Mouse (Mus musculus) skeletal muscle tissue, adult 2 months (tissue): ENCODE results near the gene Wwc2.
A peak's percentile ranks its signal among the peaks of the same experiment; 100 is the strongest.

ENCODE experiments used
- DNase-seq: peaks from one replicate; pipeline ENCODE4 v3.0.0-alpha.2; 2012; ENCODE audit warnings: low read depth, low spot score

The Wwc2 gene

GRCm38 (mm10) chr8:47939933-47940870, 50.5 kb downstream of the Wwc2 start:
- no peak for DNase-seq

- no peak for DNase-seq
Observed at GRCm38 (mm10) chr8:47939217-47939616, 51.5 kb downstream of the Wwc2 start.

DNA sequence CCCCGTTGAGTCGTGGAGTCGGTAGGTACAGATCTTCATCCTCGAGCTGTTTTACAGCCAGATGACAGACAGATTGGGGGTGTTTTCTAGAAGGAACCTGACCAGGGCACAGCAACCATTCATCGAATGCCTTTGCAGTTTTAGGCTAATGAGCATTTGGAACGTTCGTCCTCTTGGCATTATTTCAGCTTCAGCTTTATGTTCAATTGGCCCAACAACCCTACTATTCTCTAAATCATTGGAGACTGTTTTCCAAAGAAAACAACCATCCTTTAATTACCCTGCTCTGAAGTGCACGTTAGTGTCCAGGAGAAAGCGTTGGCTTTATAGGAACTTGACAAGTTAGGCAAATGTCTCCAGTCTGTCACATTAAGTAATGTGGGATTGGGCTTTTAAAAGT, 54.3 kb downstream of the Wwc2 start:
- no peak for DNase-seq

DNA sequence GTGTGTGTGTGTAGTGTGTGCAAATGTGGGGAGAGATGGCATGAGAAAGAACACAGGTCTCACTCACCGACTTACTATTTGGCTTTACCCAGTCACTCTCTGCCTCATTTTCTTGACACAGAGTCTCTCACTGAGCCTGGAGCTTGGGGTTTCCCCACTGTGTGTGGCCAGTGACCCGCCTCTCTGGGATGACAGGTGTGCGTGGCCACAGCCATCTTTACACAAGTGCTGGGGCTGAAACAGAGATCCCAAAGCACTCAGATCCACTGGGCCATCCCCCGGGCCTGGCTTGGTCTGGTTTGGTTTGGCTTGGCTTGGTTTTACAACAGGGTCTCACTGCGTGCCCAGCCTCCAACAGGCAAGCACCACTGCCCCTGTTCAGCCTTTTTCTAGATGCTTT, 55.3 kb downstream of the Wwc2 start:
- no peak for DNase-seq

DNA sequence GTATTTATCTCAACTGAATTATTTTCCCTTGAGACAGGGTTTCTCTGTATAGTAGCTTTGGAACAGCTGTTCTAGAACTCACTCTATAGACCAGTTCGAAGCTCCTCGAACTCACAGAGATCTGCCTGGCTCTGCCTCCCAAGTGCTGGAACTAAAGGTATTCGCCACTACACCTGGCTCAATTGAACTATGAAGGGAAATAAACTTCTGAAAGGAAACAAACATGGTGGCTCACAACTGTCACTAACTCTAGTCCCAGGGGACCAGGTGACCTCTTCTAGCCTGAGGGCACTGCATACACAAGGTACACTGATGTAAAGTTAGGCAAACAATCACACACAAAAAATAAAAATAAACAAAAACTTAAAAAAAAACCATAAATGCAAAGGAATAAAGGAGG, 57.6 kb downstream of the Wwc2 start:
- no peak for DNase-seq

DNA sequence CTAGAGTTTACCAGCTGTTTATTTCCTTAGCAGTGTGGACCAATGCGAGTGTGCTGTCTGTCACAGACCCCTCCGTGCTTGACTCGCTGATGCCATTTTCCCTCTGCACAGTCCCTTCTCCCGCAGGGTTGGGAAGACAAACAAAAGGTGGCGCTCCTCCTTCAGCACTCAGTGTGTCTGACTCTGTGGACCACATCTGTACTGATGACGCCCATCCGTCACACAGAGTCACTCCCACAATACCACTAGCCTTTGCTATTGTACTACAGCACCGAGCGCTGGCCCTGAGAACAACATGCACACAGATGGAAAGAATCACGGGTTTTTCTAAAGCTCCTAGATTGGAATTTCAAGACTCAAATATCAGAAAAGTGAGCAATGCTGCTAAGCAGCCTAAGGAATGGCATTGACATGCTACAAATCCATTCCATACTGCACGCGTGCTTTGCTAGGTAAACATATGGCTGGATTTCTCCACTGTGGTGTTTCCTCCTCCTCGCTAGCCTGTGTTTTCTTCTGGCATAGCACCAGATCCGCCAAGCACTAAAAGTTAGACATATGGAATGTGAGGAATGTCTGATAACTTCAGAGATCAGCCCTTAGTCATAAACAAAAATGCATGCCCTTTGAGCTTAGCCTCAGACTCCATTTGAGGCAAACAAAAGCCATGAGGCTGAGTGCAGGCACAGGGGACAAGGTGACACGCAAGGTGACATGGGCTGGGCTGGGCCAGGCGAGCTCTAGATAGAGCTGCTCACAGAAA, 58.5 kb downstream of the Wwc2 start:
- no peak for DNase-seq

- DNase-seq = no peak
Observed at GRCm38 (mm10) chr8:47931371-47931770, 59.4 kb downstream of the Wwc2 start.

- DNase-seq = no peak
Observed at GRCm38 (mm10) chr8:47929615-47930014, 61.1 kb downstream of the Wwc2 start.

- no peak for DNase-seq
Observed at GRCm38 (mm10) chr8:47928604-47929185, 62.0 kb downstream of the Wwc2 start.

- DNase-seq = no peak
Observed at GRCm38 (mm10) chr8:47924921-47925320, 65.8 kb downstream of the Wwc2 start.

DNA sequence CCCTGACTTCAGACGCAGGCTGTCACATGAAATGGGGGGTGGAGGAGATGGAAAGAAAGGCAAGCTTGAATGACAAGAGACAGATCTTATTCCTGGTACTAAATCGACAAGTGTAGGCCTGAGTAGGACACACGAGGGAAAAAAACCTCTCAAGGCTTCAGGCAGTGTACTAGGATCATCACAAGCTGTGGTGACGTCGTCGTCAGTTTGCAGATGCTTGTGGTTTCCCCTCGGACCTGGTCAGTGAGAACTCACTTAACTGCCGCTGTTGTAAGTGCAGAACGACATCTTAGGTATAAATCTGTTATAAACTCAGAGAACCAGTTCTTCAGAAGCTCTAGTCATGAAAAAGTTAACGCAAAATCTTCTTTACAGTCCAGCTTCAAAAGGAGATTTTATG, 67.9 kb downstream of the Wwc2 start:
- no peak for DNase-seq

- no peak for DNase-seq
Observed at GRCm38 (mm10) chr8:47922011-47922410, 68.7 kb downstream of the Wwc2 start.

GRCm38 (mm10) chr8:47920575-47921144, 70.1 kb downstream of the Wwc2 start:
- no peak for DNase-seq

DNA sequence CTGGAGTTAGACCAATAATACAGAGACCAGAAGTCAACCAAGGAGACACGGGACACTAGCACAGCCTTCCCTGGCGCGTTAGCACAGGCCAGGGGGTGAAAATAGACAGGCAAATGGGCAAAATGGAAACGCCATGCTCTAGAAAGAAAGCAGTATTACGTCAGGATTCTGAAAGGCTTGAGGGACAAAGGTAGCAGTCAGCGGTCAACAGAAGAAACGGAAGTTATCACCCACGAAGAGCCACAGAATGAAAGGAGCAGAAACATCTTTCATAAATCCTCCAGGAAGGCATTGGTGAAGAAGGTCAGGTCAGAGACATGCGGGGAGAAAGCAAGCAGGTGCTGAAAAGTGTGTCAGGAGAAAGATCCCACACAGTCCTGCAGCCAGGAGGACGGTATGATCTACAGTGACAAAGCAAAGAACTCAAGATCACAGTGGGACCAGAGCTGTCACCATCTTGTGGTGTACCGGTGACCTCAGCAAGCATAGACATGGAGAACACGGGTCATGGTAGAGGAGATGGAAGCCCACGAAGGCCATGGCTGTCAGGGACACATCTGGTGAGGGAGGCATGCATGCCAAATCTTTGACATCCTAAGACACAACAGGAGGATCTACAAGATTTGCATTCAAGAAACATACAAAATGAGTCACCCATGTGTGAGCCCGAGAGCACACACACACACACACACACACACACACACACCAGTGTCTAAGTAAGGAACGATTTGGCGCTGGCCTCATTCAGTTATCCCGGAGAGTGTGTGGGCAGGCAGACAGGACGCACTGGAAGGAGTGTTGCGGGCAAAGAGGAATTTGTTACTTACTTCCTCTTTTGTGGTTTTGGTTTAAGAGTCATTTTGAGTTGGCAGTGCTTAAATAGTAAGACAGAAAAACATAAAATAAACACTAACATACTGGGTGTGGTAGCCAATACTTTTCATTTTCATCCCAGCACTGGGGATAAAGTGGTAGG, 73.4 kb downstream of the Wwc2 start:
- peak; percentile 16 for DNase-seq

DNA sequence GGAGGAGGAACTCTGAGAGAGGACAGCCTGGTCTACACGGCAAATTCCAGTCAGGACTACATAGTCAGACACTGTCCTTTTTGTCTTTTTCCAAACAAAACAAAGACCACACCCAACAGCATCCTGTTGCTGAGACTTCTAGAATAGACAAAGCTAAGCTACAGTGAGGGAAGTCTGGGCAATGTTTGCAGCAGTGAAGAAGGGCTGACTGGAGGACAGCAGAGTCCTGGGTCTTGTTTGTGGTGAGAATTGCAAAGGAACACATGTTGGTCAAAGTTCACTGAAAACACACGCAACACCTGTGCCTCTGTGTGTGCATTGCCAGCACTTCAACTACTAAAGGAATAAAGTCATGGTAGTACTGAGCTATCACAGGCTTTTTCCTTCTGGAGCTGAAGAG, 75.2 kb downstream of the Wwc2 start:
- DNase-seq = no peak

- DNase-seq = no peak
Observed at GRCm38 (mm10) chr8:47914946-47915345, 75.8 kb downstream of the Wwc2 start.

DNA sequence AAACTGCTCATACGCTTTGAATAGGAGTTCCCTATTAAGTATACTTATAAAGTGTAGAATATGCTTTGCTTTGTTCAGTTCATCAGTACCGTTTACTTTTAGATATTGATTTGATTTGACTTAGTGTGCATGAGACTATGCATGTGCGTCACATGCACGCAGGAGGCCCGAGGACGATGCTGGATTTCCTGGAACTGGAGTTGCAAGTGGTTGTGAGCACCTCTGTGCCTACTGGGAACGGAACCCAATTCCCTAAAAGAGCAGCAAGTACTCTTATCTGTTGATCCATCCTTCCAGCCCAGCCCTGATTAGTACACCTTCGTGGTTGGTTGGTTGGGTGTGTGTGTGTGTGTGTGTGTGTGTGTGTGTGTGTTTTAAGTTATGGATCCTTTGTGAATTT, 76.6 kb downstream of the Wwc2 start:
- DNase-seq = no peak

DNA sequence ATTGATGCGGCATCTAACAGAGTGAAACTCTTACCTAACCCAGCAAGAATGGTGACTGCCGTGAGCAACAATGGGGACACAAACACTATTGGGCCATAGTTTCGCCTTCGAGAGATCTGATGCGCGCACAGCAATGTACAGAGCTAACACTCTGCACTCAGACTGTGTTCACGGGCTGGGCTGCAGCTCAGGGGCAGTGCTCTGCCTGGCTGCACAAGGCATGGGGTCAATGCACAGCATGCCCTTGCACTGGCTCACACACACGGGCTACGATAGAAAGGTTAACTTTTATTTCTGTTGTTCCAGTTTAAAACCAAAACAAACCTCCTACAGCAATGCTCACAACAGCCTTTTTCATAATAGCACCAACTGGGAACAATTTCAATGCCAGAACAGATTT, 77.1 kb downstream of the Wwc2 start:
- no peak for DNase-seq

DNA sequence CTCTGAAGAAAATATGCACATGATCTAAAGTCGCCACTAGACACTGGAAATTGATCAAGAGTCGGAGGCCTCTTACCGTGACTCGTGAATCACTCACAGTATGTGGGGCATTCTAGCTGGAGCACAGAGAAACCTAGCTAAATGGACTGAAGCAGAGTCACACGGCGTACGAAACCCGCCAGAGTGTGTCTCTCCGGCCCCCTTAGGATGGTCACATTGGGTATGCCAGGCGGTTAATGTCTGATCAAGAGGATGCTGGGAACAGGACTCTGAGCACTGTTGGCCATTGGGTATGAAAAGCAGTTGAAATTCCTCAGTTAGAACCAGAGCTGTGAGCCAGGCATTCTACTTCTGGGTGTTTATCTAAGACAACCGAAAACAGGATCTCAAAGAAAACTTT, 81.0 kb downstream of the Wwc2 start:
- no peak for DNase-seq

DNA sequence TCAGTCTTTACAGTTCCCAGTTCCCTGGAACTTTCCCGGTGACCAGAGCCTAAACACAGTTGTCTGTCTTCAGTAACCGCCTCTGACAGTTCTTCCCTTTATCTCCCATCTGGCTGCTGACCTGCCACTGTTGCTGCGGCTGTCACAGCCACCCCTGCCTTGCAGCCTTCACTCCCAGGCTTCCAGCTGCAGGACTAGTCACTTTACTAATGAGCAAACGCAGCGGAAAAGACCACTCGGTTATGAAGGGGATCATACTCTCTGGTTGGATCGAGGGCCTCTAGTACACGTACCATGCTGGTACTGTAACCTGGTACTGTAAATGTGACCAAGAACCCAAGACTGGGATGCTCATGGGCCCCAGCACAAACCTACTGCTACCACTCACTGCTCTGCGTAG, 83.7 kb downstream of the Wwc2 start:
- DNase-seq = no peak

DNA sequence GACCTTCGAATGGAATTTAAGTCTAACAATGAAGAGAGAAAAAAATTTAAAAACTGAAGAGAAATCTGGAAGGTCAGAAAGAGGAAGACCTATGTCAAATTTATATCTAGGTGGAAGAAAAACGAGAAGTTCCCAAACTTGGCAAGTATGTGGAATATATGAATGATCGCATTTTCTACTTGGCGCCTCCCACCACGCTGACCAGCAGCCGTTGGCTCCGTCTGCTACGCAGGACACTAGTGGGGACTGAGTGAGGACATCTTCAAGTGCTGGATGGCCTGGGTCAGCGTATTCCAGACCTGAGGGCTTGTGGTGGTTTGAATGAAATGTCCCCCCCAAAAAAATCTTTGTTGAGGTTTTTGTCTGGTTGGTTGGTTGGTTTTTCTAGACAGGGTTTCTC, 84.6 kb downstream of the Wwc2 start:
- no peak for DNase-seq
